Mouse (Mus musculus): ENCODE measurements around the gene Zeb2.
"Not testable (repeated sequence)": the region's sequence is repeated elsewhere in the genome, so short reads cannot be mapped to it uniquely, and the experiment has no call there.

The Zeb2 gene

DNA sequence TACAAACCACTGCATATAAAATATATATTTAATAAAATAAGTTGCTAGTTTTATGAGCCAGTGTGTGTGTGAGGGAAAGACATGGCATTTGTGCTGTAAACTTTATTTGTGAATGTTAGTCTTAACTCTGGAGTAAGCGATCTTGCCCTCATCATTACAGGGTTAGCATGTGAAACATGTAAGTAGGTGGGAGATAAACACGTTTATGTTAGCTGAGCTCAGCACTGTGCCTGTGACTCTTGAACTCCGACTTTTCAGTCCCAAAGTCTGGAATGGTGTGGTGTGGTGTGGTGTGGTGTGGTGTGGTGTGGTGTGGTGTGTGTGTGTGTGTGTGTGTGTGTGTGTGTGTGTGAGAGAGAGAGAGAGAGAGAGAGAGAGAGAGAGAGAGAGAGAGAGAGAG, 5.6 kb downstream of the Zeb2 start:
- not testable (repeated sequence) for DNase-seq

DNA sequence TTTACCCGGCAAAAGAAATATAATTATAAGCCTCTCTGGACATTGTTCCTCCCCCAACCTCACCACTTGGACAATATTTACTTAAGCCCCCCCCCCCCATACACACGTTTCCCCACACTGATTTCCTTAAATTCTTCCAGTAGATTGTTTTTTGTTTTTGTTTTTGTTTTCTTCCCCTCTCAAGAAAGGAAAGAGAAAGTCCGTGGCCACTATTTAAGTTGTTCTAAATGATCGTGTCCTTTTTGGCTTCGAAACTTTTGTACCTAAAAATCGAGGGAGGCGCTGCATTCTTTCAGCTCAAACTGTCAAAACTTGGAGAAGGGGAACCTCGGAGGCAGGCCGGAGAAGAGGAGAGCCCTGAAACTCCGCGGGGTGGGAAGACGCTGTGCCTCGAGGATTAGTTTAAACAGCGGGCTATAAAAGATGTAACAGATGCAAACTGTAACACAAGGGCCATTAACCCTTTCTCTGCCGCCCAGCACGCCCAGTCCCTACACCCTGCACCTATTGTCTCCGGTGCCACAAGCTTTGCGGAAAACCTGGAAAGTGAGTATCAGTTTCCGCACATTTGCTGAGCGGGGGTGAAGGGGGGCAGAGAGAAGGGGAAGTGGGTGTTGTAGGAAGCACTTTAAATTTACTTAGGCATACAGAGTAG, 6.3 kb downstream of the Zeb2 start:
- peak; percentile 43 for DNase-seq

DNA sequence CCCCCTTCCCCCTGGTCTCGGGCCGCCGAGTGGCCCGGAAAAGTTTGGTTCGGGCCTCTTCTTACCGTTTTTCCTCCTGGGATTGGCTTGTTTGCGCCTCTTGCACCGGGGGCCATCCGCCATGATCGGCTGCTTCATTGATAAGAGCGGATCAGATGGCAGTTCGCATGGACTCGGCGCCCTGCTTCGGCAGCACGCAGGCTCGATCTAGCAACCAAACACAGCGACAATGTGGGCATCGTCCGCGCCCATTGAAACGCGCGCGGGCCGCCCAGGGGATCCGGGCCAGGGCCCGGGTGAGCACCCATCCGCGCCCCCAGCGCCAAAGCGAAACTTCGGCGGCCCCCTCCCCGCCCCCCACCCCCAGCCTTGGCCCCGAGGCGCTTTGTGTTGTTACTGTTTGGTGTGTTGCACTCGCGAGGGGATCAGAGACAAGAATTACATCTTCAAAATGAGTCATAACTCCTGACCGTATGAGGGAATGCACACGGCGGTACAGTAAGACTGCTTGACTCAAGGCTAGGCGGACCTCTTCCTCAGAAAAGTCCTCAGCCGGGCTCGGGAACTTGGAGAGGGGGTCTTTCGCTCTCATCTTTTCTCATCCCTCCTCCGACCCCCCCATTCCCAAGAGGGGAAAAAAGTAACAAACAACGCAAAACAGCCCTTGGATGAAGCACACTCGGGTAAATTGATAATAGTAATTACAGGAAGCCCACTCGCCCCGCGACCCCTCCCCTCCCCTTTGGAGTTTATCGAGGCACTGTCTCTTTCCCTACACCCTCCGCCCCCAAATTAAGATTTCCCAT, 7.0 kb downstream of the Zeb2 start:
- peak; percentile 47 for DNase-seq

DNA sequence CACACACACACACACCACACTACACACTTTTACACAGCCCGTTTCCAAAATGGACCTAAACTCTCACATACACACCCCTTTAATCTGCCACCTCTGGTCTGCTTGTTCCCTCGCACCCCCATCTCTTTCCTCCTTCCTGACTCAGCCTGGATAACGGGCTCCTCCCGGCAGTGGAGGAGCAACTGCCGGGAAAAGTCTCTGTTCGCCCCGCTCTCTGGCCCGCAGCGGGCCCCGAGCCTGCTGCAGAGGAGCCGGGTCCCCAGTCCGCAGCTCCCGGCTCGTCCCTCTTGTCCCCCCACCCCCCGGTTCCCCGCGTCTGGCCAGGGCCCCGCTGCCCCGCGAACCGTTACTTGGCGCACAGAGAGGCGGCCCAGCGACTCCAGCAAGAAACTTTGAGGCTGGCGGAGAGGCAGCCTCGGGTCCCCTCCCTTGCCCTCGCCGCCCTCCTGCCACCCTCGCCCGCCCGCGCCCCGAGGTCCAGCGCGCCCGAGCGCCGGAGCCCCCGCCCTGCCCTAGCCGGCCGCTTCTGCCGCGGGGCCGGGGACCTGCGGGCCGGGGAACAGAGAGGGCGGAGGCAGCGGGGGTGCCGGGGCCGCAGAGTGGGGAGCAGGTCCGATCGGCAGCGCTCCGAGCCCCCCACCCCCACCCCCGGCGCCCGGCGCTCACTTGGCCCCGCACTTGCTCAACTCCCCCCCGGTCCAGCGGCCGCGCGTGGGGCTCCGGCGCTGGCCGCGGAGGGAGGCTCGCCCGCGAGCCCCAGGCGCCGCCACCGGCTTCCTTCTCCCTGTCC, 7.8 kb downstream of the Zeb2 start:
- DNase-seq: no peak

DNA sequence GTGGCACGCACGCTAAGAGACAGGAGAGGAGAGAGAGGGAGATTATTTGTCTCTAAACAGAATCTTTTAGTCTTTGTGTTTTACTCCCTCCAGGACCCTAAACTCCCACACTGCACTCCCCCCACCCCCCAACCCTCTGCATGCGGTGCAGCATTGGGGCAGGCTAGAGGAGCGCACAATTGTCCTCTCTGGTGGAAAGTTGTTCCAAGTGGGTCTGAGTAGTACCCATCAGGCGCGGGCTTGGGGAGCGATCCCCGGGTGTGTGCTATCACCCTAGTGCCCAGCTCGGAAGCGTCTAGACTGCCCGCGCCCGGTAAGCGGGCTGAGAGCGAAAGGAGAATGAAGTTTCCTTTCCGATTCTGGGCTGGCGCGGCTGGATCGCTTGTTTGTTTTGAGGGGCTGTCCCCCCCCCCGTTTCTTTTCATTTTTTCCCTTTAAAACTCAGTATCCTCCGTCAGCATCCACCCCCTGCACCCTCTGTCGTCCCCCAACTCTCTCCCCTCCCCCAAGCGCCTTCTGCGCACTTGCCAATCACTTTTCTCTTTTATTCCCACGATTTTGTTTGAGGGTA, 8.6 kb downstream of the Zeb2 start:
- no peak for DNase-seq

DNA sequence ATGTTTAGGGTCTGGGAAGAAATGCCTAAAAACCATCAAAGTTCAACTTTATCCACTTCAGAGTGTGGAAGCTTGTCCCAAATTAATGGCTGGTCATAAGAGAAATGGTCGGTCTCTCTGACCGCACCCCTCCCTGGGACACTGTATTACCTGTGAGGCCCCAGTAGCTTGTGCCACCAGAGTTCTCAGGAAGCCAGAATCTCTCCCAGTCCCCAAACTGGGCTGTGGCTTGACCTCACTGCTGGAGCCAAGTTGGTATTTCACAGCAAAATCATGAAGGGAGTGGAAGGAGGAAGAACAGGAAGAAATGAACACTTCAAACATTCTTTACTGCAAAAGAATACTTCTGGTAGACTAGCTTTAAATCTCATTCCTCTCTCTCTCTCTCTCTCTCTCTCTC, 9.6 kb downstream of the Zeb2 start:
- DNase-seq: no peak

DNA sequence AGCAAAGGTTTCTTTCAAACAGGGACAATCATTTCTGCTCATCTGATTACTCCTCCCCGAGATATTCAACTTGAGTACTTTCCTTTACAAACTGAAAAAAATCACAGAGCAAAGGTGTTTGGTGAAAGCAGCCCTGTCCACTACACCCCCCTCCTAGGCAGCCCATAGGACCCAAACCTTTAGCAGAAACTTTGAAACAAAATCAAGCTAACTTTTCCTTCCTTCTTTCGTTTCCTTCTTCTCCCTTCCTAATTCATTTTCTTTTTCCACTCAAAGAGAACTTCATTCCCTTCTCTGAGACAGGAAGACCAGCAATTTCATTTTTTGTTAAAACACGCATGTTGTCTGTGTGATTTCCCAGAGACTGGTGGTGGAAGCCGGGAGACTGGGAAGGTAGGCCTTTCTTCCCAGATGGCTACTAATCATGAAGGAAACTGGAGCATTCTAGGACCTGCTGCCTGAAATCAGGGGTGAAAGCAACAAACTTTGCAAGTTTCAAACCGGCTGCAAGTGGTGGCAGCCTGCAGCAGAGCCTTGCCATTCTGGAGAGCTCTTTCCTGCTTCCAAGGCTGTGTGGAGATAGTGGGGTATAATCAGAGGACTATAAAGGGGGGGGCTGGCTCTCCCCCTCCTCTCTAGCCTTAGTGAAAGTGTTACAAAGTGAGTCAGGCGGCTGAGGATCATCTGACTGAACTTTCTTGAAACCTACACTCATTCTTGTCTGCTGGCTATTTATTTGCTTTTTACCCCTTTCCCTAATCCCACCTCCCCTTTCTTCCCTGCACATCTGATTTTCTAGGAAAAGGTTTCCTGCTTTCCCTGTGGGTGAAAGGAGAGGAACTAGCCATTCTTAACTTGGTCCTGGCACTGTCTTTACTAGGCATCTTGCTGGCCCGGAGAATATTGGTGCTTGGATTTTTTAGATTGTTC, 11.0 kb downstream of the Zeb2 start:
- DNase-seq: no peak

DNA sequence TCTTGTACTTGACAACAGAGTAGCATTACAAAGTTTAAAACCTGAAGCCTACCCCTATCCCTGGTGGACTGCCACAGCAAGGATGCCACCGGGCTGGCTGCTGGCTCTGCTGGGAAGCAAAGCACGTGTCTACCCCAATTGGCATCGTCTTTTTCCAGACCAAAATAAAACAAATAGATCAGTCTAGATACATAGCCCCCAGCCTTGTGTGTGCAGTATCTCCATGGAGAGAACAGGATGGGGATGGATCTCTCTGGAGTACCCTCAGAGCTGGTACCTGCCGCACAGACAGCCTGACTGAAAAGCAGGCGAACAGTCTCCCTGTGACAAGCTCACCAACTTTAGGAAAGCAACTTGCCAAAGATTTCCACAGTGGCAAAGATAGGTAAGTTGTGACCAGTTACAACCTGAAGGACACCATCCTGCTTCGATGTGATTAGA, 11.9 kb downstream of the Zeb2 start:
- no peak for DNase-seq

DNA sequence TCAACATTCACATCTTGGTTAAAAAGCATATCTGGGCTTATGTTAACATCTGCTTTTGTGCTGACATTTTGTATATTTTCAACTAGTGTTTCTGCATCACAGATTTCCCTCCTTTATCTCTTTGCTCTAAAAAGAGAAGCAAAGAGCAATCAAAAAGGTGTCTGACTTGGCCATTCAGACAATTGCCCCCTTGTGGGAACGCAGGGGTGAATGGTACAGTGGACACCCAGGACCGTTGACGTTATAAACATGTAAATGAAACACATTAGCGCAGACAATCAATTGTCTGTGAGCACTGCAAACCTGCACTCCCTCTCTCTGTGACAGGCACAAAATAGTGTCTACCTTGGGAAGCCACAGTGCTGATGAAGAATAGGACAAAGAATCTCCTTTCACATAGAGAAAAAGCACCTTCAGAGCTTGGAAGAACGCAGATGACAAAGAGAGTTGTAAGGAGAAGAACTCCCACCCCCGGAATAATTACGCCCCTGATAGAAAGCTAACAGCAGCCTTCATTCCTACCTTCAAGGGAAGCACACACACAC, 12.6 kb downstream of the Zeb2 start:
- DNase-seq: no peak

DNA sequence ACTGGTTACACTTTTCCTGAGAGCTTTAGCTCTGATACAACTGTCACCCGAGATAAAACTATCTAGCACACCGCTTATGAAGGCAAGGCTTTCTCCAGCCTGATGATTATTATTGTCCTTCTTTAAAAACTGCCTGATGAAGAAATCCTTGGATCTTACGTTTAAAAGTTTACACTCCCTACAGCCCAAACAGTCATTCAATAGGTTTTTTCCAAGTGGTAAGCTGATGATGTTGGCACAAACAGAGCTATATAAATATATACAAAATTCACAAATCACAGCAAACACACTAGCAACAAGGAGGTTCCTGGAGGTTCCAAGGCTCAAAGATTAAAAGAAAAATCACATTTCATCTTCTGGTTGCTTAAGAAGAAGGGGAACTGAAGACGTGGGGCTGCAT, 13.1 kb downstream of the Zeb2 start:
- no peak for DNase-seq

DNA sequence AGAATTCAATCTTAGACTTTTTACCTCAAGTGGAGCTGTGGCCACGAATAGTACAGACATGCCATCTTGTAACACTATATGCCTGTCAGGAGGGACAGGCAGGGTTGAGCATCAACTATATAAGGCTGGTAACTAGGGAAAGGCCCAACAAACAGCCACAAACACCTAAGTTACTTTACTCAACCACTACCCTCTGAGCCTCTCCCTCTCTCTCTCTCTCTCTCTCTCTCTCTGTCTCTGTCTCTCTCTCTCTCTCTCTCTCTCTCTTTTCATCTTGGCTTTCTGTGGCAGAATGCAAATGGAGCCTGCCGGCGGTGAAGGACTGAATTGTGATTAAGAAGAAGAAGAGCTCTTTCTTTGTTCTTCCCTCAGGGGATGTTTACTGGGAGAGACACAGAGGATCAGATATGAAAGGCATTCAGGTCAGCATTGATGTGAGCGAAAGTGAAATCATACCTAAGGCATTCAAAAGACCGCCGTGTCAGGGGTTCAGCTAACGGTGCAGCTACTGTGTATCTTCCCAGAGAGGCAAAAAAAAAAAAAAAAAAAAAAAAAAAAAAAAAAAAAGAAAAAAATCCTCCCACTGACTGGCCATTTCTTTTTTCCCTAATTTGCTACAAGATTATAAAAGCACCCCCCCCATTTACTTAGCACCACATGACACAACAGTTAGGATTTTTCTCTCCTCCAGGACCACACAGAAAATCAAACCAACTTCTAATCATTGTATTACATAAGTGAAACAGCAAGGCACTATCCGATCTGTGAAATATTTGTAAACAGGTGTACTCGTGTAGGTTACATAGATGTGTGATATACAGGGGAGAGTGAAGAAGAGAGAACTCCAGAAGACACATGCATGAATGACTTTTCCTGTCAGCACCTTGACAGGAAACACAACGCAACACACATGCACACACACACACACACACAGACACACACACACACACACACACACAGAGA, 13.9 kb downstream of the Zeb2 start:
- no peak for DNase-seq

DNA sequence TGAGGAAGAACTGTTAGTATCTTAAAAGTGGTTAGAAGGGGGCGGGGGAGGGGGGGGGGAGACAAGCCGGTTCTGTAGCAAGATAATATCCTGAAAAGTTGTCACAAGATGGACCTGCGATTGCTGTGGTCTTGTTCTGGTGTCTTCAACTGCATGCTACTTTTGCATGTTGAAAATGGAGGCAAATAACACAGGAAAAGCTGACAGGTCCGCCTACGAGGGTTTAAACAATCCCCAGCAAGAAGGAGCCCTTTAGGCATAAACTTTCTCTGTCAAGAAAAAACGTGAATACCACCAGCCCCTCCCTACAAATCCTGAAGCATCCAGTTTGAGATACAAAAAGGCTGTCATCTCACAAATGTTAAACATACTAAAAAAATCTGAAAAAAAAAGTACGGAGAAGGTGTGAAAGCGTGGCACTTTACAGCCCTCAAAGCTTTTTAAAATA, 15.0 kb downstream of the Zeb2 start:
- no peak for DNase-seq

DNA sequence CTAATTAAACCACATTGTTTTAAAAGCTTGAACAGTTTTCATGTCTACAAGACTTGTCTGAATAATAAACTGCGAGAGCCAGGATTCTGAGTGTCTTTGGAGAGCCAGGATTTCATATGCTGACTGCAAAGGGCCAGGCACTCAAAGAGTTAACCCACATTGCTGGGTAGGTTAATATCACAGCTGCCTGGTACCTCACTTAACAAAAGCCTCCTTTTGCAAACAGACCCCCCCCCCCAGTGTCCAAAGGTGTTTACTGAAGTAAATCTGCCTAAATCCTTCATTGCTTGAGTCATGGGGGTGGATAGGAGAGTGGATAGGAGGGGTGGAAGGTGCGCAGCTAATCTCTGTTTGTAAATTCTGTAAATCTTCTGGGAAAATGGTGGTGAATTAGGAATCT, 15.6 kb downstream of the Zeb2 start:
- DNase-seq: no peak

DNA sequence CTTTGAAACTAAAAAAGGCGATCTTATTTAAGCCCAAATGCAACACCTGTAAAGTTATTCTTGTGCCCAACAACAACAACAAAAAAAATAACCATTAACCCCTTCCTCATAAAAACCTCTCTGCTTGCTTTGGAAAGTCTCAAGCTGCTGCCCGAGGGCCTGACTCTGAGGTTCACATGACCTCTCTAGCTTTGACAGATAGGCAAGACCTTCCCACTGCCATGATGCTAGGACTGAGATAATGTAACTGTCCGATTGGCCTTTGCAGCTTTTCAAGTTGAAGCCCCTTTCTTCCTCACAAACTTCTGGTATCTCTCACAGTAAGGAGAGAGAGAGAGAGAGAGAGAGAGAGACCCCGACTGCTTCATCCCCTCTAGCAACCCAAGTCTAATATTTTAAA, 16.2 kb downstream of the Zeb2 start:
- DNase-seq: no peak

DNA sequence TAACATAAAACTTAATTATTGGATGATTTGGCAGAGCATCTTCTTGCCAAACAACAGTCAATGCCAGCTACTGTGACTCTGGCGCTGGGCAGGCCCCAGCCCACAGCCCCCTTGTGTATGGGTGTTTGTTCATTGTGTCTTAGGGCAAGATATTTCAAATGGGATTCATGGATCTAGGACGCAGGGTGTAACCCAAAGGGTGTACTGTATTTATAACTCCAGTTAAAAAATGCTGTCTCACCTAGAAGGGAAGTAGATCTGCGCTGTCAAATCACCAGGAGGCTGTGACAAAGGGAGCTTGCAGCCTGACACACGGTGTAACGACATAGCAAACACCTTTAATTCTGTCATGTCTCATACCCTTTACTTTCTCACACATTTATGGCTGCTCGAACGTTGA, 16.6 kb downstream of the Zeb2 start:
- no peak for DNase-seq

DNA sequence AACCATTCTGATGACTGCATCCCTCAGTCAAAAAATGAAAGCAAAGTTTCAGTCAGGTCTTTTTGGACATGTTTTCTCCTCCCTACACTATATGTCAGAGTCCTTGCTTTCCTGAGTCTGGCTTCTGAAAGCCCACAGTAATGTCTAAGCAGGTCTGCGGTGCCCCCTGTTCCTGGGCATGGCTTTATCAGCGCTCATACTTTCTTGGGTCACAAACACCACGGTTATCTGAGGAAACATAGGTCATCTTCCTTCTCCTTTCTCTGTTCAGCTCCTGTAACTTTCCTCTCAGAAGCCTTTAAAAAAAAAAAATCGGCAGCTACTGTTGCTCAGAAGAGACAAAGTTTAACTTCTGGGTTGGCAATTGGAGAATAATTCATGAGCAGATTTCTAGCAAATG, 17.2 kb downstream of the Zeb2 start:
- no peak for DNase-seq

DNA sequence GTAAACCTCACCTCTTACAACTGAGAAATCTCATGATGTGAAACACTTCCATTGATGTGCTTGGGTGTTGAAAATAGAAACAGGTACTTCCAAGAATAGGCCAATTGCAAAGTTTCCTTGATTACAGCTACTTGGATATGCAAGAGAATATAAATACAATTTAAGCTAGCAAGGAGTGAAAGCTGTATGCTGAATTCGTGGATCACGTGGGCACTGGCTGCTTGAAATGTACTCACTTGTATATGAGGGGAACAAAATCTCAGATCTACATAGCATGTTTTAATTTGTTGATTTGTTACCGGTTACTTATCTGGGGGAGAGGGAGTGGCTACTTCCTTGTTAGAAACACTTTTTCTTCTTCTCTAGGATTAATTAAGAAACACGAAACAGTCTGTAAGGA, 18.1 kb downstream of the Zeb2 start:
- DNase-seq: no peak

DNA sequence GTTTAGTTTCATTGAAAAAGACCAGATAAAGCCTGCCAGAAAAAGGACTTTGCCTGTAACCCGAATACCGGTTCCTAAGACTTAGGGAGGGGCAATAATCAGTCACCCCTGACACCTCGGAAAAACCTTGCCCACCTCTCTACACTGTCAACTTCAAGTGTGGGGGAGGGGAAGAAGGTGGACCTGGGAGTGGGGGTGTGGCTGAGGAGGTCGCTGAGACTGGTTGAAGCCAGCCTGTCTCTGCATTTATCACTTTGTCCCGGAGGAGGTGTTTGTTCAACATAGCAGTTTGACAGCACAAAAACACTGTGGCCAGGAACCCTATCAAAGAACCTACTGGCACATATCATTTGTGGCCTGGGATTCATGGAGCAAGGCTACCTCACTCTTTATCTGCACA, 19.2 kb downstream of the Zeb2 start:
- peak; percentile 70 for DNase-seq

DNA sequence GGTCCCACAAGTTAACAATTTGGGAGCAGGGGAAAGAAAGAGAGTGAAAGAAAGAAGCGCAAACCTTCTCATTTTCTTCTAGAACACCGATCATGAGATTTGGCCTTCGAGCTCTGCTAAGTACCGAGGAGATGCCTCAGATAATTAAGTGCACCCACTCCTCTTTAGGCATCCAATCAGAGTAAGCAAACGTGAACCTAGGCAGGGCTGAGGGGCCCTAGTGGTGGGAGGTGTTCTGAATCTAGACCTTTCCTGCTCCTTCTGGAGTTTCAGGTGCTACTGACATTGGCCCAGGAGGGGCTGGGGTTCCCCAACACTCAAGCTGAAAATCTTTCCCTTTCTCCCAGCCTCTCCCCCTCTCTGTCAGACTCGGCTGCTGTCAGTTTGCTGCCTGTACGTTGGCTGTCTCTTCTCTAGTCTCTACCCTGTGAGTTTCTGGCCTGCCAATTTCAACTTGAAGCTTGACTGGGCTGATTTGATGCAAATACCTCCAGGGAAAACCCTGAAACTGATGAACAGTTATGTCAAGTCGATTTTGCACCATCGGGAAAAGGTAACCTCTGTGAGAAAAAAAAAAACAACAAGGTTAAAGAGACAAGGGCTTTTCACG, 20.5 kb downstream of the Zeb2 start:
- DNase-seq: no peak

DNA sequence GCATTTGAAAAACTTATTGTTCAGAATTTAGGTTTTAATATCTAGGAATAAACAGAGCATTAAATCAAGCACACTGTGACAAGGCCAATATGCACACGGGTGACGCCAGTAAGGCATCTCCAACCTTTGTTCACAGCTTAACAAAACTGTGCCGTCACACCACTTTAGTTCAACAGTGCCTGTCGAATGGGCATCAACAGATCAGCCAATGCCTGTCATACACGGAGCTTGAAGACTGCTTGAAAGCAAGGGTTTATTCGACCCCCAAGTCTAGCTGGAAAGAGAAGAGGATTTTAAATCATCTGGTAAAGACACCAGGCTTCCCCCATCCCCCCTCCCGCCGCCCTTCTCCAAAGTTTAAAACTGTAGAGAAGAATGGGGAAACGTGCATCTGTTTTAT, 21.4 kb downstream of the Zeb2 start:
- no peak for DNase-seq
